Comparison of ENCODE assay signal across 31 mouse cellular contexts in genomic region chr6:14574607-14575006, GRCm38 (mm10).
"Had no signal": no experiment of that assay in that cellular context is flagged by ENCODE, and none has a peak within 500 bp of the region (broad histone marks: within the 10 kb centered on the region; RNA-seq: fewer than 3 reads in every experiment).

No protein-coding gene starts in this region.

- H3K27ac ChIP-seq: limb, embryonic 10.5 days; limb, embryonic 12.5 days; limb, embryonic 13.5 days; limb, embryonic 15.5 days; liver, embryonic 12.5 days; liver, embryonic 13.5 days; liver, embryonic 14.5 days; liver, embryonic 15.5 days; lung, embryonic 15.5 days; macrophage; midbrain, embryonic 10.5 days; midbrain, embryonic 12.5 days; midbrain, embryonic 13.5 days; midbrain, embryonic 15.5 days had no signal

- H3K4me1 ChIP-seq: limb, embryonic 10.5 days; limb, embryonic 12.5 days; limb, embryonic 13.5 days; limb, embryonic 15.5 days; liver, embryonic 12.5 days; liver, embryonic 13.5 days; liver, embryonic 15.5 days; lung, embryonic 15.5 days; megakaryocyte, embryonic 14.5 days; midbrain, embryonic 10.5 days; midbrain, embryonic 12.5 days; midbrain, embryonic 13.5 days; midbrain, embryonic 15.5 days had no signal

- H3K9ac ChIP-seq: limb, embryonic 12.5 days; limb, embryonic 13.5 days; limb, embryonic 15.5 days; liver, embryonic 12.5 days; liver, embryonic 13.5 days; liver, embryonic 14.5 days; liver, embryonic 15.5 days; liver, postnatal 0 days; lung, embryonic 14.5 days; lung, embryonic 15.5 days; midbrain, embryonic 12.5 days; midbrain, embryonic 13.5 days; midbrain, embryonic 15.5 days had no signal

- H3K4me3 ChIP-seq: limb, embryonic 10.5 days; limb, embryonic 12.5 days; limb, embryonic 13.5 days; limb, embryonic 15.5 days; liver, embryonic 12.5 days; liver, embryonic 13.5 days; liver, embryonic 15.5 days; lung, embryonic 15.5 days; megakaryocyte, embryonic 14.5 days; midbrain, embryonic 10.5 days; midbrain, embryonic 12.5 days; midbrain, embryonic 13.5 days; midbrain, embryonic 15.5 days; myocyte had no signal

- H3K36me3 ChIP-seq: limb, embryonic 10.5 days; limb, embryonic 12.5 days; limb, embryonic 13.5 days; limb, embryonic 15.5 days; liver, embryonic 12.5 days; liver, embryonic 13.5 days; liver, embryonic 15.5 days; lung, embryonic 15.5 days; midbrain, embryonic 10.5 days; midbrain, embryonic 12.5 days; midbrain, embryonic 13.5 days; midbrain, embryonic 15.5 days had no signal

- H3K4me2 ChIP-seq: limb, embryonic 12.5 days; limb, embryonic 13.5 days; limb, embryonic 15.5 days; liver, embryonic 11.5 days; liver, embryonic 12.5 days; liver, embryonic 13.5 days; liver, embryonic 15.5 days; lung, embryonic 14.5 days; lung, embryonic 15.5 days; midbrain, embryonic 11.5 days; midbrain, embryonic 12.5 days; midbrain, embryonic 13.5 days; midbrain, embryonic 15.5 days had no signal

- H3K27me3 ChIP-seq: limb, embryonic 12.5 days; limb, embryonic 13.5 days; limb, embryonic 15.5 days; liver, embryonic 12.5 days; liver, embryonic 13.5 days; liver, embryonic 15.5 days; lung, embryonic 15.5 days; megakaryocyte, embryonic 14.5 days; midbrain, embryonic 12.5 days; midbrain, embryonic 13.5 days; midbrain, embryonic 15.5 days had no signal

- H3K9me3 ChIP-seq: limb, embryonic 10.5 days; limb, embryonic 12.5 days; limb, embryonic 13.5 days; limb, embryonic 15.5 days; liver, embryonic 12.5 days; liver, embryonic 13.5 days; liver, embryonic 15.5 days; lung, embryonic 15.5 days; megakaryocyte, embryonic 14.5 days; midbrain, embryonic 10.5 days; midbrain, embryonic 12.5 days; midbrain, embryonic 13.5 days; midbrain, embryonic 15.5 days had no signal

- ATAC-seq: liver, embryonic 12.5 days; liver, postnatal 0 days; lung, postnatal 0 days; midbrain, embryonic 13.5 days; midbrain, embryonic 15.5 days; midbrain, embryonic 16.5 days had no signal

- DNase-seq: left cerebral cortex, postnatal 4 days; liver; liver, embryonic 13.5 days; liver, postnatal 0 days; lung, adult 18-20 months; lung, adult 2 months; lung, embryonic 14.5 days; lung, postnatal 10 days; lung, postnatal 14 days; lung, postnatal 36 days; lung, postnatal 4 days; midbrain, embryonic 14.5 days had no signal
